Mouse (Mus musculus): ENCODE measurements around the gene Kcnmb3.

GRCm38 (mm10) chr3:32473184-32473583 is 18.8 kb downstream of the Kcnmb3 start:
- no peak for TF ChIP-seq CTCF (IDR thresholded peaks at IDR 0.05; ENCODE audit: low read depth, low read length)
- TF ChIP-seq GATA1 (IDR thresholded peaks at IDR 0.05; ENCODE audit: borderline replicate concordance, low read length): no peak
- no peak for TF ChIP-seq POLR2AphosphoS5 (IDR thresholded peaks at IDR 0.05; ENCODE audit: insufficient replicate concordance, low read depth, low read length)
